Mouse (Mus musculus): Measurements from ENCODE around the gene Txnrd2. TPM values are rescaled to one million over a fixed set of nuclear protein-coding genes. Genes with fewer than 3 reads are reported as not detected.

Txnrd2 gene
- polyA plus RNA-seq, 1 experiment: 25.9 TPM

DNA sequence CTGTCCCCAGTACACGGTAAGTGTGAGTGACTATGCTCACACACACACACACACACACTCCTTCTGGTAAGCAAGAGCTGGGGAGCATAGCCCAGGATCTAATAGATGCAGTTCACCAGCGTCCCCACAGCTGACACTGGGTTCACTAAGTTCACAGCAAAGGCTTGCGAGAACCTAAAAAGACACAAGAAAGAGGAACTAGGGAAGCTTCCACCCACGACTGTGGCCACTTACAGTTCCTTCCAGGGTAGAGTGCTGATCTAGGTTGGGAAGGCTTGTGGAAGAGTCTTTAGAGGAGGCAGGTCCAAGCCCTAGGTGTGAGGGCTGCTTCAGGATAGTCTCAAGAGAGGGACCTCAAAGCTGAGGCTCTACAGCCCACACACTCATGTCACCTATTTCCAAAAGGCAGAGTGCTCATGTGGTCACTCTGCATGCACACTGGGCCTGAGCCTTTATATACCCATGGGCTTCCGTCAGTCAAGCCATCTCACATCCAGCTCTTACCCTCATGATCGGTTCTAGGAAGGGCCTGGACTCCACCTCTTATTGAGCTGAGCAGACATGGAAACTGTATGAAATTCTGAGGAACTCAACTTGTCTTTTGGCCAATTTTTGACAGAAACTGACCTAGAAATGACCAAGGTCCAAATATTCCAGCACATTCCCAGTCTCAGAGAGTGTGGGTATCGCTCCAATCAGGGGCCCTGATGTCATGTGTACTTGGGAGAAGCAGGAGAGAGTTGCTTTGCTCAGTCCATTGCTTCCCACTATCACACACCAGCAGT, 13.0 kb upstream of the Txnrd2 start:
- DNase-seq (ENCODE audit: extremely low spot score in 1 of 2, low spot score in 1 of 2): no peak

DNA sequence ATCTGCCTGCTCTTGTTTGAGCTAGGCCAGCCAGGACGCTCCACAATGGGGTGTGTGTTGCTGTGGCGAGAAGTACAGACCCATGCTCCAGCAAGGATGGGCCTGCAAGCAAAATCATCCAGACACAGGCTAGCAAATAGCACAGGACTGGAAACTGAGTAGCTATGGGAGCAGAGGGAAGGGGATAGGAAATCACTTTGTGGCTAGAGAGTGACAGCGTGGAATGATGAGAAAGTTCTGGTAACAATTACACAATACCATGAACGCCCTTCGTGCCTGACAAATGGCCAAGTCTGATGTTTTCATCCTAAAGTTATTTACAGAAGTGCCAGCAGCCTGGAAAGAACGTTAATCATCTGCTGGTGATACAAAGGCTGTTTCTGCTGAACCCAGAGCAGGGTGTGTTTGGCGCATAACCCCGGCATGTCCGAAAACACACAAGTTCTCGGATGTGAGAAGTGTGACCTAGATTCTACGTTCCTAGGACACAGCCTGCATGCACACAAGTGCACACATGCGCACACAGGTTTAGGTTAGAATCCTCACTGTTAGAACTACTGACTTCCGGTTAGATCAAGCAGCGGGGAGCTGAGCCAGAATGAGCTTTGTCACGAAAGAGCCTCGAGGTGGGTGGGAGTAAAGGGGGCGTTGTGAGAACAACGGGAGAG, 10.0 kb upstream of the Txnrd2 start:
- peak in 1 of 2 experiments; percentile 78 for DNase-seq (ENCODE audit: extremely low spot score in 1 of 2, low spot score in 1 of 2)

DNA sequence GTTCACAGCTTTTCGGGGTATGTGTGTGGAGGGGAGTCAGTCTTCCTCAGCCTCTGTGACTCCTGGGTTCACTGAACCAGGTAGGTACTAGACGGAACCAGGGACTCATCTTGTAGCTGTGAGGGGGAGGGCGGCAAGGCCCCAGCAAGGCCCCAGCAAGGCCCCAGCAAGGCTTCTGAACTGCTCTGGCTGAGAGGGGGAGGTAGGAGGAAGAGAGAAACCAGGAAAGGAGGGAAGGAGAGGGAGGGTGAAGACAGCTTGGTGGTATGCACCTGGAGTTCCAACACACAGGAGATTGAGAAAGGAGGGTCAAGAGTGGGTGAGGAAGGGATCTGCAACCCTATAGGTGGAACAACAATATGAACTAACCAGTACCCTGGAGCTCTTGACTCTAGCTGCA, 9.3 kb upstream of the Txnrd2 start:
- DNase-seq (ENCODE audit: extremely low spot score in 1 of 2, low spot score in 1 of 2): no peak

DNA sequence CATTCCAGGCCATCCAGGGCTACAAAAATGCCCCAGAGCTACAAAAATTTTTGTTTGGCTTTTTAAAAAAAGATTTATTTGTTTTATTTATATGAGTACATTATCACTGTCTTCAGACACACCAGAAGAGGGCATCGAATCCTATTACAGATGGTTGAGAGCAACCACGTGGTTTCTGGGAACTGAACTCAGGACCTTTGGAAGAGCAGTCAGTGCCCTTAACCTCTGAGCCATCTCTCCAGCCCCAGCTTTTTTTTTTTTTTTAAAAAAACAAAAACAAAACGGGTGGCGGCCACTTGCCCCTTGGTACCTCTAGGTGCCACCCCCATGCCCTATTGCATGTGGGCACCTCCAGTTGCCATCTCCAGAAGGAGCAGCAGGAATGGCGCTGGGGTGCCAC, 8.7 kb upstream of the Txnrd2 start:
- no peak for DNase-seq (ENCODE audit: extremely low spot score in 1 of 2, low spot score in 1 of 2)

DNA sequence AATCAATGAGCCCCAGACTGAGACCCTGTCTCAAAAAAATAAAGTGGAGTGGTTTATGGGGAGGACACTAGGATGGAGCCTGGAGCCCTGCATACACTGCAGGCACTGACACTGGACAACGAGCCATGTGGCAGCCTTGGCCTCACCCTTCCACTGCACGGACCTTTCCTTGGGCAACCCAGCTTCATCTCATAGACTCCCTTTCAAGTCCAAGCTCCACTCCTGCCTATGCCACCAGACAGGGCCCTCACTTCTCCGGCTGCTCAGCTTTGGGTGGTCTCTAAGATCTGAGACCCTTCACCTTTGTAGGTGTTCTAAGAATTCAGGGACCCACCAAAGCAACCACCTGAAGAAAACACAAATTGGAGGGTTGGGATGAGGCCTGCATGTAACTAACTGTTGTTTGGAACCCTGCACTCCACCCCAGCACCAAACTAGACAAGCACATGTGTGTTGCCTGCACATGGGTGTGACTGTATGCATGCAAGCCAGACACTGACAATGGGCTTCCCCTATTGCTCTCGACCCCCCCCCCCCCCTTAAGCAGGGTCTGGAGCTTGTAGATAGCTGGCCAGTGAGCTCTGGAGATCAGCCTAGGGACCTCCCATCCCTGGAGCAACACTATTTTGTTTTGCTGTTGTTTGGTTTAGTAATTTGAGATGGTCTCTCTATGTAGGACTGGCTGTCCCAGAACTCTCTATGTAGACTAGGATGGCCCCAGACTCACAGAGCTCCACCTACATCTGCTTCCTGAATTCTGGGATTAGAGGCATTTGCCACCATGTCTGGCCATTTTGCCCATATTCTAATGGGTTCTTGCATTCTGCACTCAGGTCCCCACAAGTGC, 7.2 kb upstream of the Txnrd2 start:
- DNase-seq (ENCODE audit: extremely low spot score in 1 of 2, low spot score in 1 of 2): no peak

DNA sequence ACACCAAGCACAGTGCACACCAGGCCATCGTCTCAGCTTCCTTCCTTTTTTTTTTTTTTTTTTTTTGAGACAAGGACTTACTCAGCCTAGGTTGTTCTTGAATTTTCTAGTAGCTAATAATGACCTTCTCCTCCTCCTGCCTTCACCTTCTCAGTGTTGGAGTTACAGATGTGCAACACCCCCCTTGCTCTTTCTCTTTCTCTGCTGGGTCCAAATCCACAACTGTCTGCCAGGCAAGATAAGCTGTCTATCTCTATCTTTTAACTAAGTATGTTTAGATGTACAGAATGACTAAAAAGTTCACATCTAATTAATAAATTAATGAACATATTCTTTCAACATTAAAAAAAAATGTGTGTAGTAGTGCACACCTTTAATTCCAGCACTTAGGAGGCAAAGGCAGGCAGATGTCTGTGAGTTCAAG, 6.6 kb upstream of the Txnrd2 start:
- DNase-seq (ENCODE audit: extremely low spot score in 1 of 2, low spot score in 1 of 2): no peak

DNA sequence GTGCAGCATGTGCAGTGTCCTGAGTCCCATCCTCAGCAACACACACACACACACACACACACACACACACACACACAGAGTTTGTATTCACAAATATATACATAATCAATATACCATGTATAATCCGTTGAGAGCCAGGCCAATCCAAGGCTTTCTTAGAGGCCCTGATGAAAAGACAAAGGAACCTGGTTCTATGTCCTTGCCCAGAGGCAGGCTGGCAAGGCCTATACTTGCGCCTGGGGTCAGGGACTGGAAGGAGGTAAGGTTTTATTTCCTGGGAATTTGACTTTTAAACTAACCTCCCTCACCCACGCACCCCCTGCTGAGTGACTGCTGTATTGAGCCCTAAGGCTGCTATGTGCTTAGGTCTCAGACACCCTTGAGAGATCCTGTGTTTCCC, 5.6 kb upstream of the Txnrd2 start:
- DNase-seq (ENCODE audit: extremely low spot score in 1 of 2, low spot score in 1 of 2): no peak

DNA sequence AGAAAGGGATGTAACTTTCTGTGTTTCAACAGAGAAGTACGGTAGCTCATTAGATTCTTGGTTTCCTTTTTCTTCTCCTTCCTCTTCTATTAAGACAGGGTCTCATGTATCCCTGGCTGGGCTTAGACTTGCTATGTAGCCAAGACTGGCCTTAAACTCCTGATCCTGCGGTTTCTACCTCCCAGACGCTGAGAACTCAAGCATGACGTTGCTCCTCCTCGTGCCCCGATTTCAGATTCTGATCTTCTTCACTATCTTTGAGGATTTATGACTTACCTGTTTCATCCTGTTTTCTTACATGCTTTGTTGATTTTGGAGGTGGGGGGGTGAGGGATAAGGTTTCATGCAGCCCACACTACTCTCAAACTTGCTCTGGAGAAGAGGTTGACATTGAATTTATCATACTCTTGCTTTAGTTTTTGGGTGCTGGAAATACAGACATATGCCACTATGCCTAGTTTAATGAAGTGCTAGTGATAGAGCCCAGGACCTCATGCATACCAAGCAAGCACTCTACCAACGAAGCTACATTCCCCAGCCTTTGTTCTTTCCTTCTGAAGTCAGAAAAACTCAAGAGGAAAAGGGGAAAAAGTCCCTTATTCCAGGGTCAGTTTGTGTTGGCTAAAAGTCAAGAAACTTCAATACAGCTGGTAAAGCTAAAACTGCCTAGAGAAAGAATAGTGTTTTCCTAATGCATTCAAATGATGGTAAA, 2.8 kb upstream of the Txnrd2 start:
- no peak for DNase-seq (ENCODE audit: extremely low spot score in 1 of 2, low spot score in 1 of 2)

DNA sequence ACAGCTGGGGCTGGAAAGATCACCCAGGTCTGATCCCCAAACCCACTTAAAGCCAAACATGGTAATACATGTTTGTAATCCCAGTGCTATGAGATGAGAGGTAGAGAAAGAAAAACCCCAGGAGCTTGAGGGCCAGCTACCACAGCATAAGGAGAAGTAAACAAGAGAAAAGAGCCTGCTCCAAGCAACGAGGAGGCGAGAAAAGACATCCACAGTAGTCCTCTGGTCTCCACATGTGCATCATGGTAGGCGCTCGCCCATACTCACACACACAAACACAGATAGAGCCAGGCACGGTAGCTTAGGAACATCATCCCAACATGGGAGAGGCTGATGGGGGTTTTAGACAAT, 2.3 kb upstream of the Txnrd2 start:
- DNase-seq (ENCODE audit: extremely low spot score in 1 of 2, low spot score in 1 of 2): no peak

DNA sequence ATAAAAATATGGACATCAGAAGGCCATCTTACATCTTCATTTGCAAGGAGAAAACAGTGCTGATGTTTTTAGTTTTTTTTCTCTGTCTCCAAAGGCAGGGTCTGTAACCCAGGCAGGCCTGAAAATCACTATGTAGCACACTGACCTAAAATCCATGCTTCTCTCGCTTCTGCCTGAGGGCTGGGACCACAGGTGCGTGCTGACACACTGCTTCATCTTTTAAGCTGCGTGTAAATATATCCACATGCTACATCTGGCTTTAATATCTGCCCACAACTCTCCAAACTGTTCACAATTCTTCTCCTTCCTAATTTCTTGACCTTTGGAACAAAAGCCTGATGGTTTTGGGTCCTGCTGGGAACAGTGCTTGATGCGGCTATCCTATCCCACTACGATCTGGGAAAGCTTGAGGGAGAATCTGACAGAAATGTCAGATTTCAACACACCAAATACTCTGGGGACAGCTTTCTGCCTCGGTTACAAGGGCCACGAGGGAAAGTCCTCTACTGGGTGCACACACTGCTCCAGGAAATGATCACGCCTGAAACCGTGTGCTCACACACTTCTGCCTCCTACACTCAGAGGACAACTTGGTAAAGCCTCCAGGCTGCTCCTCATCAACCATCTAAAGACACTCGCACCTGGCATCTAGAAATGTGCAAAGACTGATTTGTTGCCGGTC, 1.7 kb upstream of the Txnrd2 start:
- no peak for DNase-seq (ENCODE audit: extremely low spot score in 1 of 2, low spot score in 1 of 2)

DNA sequence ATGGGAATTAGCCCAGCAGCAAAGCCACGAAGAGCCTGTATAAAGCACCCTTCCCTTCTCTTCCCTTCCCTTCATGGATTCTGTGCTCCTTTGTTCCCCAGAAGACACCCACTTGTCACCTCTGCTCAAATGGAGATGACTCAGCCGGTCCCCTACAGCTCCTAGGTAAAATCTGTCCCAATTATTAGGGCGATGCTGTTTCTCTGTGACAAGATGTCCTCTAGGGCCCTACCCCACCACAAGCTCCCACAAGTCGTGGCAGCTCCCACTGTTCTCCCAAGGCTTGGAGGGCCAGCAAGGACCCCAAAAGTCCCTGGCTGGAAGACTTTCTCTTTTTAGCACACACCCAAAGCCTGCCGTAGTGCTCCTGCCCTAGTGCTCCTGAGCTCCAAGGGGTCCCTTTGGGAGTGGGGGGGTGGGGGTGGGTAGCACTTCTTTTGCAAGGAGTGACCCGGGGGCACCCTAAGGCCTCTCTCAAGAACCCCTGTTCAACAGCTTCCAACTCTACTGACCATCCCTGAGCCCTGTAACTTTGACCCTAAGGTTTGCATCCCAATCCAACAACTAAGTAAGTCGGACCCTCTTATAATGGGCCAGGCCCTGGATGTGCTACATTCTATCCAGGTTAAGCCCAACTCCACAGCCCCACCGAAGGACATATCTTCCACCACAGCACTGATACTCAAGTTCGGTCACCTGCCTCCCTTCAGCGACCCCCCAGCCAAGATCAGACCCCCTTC, 539 bp upstream of the Txnrd2 start:
- DNase-seq (ENCODE audit: extremely low spot score in 1 of 2, low spot score in 1 of 2): peak in 1 of 2 experiments; percentile 53

DNA sequence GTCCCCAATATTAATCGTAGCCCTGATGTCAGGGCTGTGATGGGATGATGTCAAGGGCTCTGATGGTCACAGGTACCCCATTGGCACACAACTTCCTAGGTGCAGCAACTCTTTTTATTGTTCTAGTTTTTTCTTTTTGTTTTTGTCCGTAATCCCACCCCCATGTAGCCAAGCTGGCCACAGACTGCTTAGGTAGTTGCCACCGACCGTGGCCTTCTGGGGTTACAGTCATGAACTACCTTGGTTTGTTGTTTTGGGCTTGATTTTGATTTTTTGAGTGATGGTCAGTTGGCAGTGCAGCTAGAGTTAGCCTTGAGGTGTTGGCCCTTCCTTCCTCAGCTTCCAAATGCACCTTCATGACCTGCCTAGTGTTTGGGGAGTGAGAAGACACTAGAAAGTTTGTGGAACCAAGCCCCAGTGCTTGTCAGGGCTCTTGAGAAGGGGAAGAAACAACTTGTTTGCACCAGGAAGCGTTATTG, 657 bp downstream of the Txnrd2 start, which contains the start of gene Comt:
Gene Comt (minus strand): TSS at position 51 of the 479 bp plus-strand sequence.
- no peak for DNase-seq (ENCODE audit: extremely low spot score in 1 of 2, low spot score in 1 of 2)

DNA sequence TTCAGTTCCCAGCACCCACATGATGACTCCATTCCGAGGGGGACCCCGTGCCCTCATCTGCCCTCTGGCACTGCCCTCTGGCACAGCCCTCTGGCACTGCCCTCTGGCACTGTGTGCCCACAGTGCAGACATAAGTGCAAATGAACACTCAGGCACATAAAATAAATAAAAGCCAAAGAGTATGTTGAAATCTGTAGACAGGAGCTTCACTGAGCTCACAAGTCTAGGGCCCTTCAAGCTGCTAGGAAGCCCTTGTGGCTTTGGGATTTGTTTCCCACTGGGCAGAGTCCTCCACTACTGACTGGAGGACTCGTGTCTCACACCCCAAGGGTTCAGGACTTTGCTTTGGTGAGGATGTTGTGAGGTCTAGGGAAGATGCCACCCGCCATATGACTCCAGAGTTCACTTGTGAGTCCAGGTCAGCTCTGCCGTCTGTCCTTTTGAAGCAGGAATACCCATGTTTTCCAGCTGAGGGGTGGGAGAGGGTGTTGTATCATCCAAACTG, 1.9 kb downstream of the Txnrd2 start:
- no peak for DNase-seq (ENCODE audit: extremely low spot score in 1 of 2, low spot score in 1 of 2)

DNA sequence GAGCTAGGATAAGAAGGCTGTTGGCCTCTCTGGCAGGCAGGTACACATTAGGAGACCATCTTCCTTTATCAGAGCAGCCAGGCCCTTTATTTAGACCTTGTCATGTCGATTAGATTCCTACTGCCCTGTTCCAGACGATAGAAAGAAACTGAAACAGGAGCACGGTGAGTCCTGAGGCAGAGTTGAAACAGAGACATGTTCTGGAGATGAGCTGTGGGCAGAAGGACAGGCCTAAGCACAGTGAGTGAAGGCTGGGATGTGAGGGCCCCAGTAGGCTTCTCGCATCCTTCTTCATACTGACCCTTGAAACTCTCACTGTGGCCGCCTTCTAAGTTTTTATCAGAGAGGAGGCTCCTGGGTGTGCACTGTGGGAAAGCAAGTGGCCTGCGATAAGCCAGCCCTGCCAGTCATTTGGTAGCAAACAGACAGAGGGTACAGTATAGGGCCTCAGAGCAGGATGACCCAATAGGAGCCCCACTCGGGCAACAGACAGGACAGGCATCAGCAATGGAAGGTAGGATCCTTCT, 2.4 kb downstream of the Txnrd2 start:
- DNase-seq (ENCODE audit: extremely low spot score in 1 of 2, low spot score in 1 of 2): no peak

DNA sequence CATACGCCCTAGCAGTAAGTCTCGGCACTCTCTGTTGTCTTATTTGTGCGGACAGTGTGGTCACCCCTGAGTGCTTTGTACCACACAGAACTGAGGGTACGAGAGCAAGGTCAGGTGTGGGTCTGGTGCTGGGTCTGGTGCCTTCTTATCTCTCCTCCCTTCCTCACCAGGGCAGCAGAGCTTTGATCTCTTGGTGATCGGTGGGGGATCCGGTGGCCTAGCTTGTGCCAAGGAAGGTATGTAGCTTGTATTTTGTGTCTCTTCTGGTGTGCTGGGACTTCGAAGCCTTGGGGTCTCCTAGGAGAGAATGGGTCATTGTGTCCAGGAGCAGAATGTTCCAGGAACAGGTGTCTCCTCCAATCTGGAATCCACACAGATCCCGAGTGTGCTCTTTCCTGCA, 3.5 kb downstream of the Txnrd2 start:
- no peak for DNase-seq (ENCODE audit: extremely low spot score in 1 of 2, low spot score in 1 of 2)

DNA sequence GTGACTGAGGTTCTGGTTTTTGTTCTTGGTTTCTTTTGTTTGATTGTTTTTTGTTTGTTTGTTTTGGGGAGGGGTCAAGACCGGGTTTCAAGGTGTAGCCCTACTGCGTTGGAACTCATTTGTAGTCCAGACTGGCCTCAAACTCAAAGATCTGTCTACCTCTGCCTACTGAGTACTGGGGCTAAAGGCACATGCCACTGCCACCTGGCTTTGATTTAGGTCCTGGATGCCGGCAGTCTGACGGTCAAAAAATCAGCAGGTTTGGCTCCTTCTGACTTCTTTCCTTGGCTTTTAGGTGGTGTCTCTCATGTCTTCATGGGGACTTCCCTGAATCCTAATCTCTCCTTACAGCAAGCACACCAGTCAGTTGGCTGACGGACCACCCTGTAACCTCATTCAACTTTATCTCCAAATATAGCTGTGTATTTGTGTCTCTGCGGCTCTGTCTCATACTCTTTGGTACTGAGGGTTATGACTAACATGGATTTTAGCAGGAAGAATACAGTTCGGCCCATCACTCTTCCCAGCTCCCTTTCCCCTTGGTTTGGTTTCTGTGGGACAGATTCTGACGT, 4.5 kb downstream of the Txnrd2 start:
- no peak for DNase-seq (ENCODE audit: extremely low spot score in 1 of 2, low spot score in 1 of 2)

DNA sequence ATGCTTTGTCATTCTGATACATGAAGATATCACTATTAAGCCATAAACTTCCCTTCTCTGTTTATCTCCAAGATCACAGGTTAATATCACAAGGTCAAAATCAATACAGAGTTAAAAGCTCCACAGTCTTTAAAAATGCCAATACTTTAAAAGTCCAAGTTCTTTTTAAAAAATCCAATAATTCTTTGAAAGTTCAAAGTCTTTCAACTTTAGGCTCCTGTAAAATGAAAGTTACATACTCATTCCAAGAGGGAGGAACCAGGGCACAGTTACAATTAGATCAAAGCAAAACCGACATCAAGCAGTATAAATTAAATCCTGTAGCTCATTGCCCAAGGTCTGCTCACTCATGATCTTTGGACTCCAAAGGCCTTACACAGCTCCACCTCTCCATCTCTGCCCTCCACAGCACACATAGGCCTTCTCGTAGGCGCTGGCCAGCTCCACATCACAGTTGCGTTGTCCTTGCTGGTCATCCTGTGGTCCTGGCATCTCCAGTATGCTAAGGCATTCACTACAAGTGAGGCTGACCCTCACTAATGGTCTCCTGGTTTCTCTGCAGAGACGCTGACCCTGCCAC, 7.2 kb downstream of the Txnrd2 start:
- DNase-seq (ENCODE audit: extremely low spot score in 1 of 2, low spot score in 1 of 2): no peak

DNA sequence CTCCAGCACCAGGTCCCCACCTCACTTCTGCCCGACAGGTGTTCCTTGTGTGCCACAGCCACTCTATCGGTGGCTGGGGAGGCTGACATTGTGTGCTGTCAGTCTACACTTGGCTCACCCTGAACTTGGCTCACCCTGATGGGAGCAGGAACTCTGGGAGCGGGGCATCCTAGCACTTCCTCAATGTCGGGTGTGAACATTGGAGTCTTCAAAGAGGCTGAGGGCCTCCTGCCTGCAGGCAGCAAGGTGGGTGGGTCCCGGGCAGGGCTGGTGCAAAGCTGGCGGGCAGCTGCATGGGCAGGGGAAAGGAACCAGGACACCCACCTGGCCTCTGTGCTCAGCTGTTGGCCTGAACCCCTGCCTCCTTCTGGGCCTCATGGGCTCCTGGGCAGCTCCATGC, 9.9 kb downstream of the Txnrd2 start:
- DNase-seq (ENCODE audit: extremely low spot score in 1 of 2, low spot score in 1 of 2): no peak

Data from frontal cortex, adult 2 months (tissue).